ENCODE assay signal across 8 mouse cellular contexts in the genomic region with DNA sequence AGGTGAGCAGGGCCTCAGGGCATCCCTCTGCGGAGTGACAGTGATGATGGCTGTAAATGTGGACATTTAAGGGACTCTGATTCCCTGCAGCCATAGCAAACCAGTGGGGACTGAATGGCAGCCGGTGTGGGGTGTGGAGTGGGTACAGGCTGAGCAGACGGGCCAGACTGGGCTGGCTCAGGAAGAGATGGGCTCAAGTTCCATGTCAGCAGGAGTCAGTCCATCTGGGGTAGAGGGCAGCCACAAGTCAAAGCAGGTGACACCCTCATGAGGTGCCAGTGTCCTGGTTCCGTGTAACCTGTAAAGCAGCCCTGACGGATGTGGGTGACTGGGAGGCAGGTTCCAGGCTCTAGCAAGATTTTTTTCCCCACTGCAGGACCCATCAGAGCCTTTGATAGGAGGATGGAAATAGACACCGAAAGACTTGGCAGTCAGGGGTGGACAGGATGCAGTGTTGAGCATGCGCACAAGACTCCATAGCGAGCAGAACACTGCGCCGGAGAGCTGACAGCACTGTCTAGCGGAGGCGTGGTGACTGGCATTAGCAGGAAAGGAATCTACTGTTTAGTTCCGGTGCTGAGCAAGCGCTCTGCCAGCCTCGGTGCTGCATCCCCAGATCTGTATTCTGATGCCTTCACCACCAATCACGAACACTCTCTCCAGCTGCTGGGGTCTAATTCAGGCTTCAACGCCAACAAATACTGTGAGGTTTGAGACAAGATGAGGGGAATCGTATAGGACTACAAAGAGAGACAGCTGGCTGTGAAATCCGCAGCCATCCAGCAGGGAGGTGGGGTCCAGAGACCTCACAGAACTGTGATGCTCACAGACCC. TPM values are rescaled to one million over a fixed set of nuclear protein-coding genes. Genes with fewer than 3 reads are reported as not detected.
DNase-seq lines count a peak whose midpoint lies in the region; ATAC-seq and TF ChIP-seq lines count a peak whose summit lies in the region.

No protein-coding gene starts in this region.

- H3K9ac ChIP-seq in hindbrain, embryonic 12.5 days = peak overlapping the region; percentile 47
- H3K9ac ChIP-seq in neural tube, embryonic 14.5 days (replicated peaks; ENCODE audit: low read depth, low read length) = peak overlapping the region; percentile 37; the same call in 1 of the 2 replicates

- no peak for TF ChIP-seq POLR2A in lung, adult 2 months (IDR thresholded peaks at IDR 0.05; ENCODE audit: borderline replicate concordance, extremely low read depth, low read depth, low read length)

- H3K4me2 ChIP-seq in hindbrain, embryonic 12.5 days (replicated peaks) = peak overlapping the region; percentile 46
- H3K4me2 ChIP-seq in neural tube, embryonic 14.5 days (ENCODE audit: low read depth, low read length) = peak overlapping the region; percentile 34; the same call in 1 of the 2 replicates

- peaks cover 26% of the 10 kb centered on the region for H3K4me1 ChIP-seq in E14TG2a.4 (replicated peaks; ENCODE audit: low read depth, low read length)
- H3K4me1 ChIP-seq in hindbrain, embryonic 12.5 days = peaks cover 8% of the 10 kb centered on the region; the same call in 1 of the 2 replicates
- H3K4me1 ChIP-seq in lung, adult 2 months (ENCODE audit: control insufficient read depth, insufficient read depth, low read length) = peaks cover 3% of the 10 kb centered on the region; the same call in 1 of the 2 replicates
- peaks cover 3% of the 10 kb centered on the region; the same call in 1 of the 2 replicates for H3K4me1 ChIP-seq in neural tube, embryonic 14.5 days (ENCODE audit: control insufficient read depth, insufficient read depth, low read length)

- H3K27ac ChIP-seq in hindbrain, embryonic 12.5 days = peak overlapping the region; percentile 67
- peak overlapping the region; percentile 55 for H3K27ac ChIP-seq in neural tube, embryonic 14.5 days (ENCODE audit: low read depth, low read length)

- peak; percentile 91 to 93 for DNase-seq in cerebellum, postnatal 10 days
- DNase-seq in frontal cortex, postnatal 25 days (ENCODE audit: low spot score in 2 of 2) = peak; percentile 66 to 76
- peak; percentile 96 for DNase-seq in layer of hippocampus, adult 9-11 months
- DNase-seq in lung, adult 2 months = peak; percentile 17
- DNase-seq in testis, postnatal 10 days (ENCODE audit: low spot score) = peak; percentile 61

- peaks cover 15% of the 10 kb centered on the region for H3K27me3 ChIP-seq in E14TG2a.4 (ENCODE audit: insufficient read depth, low read length)
- H3K27me3 ChIP-seq in hindbrain, embryonic 12.5 days = no peaks in the 10 kb centered on the region
- no peaks in the 10 kb centered on the region for H3K27me3 ChIP-seq in neural tube, embryonic 14.5 days (ENCODE audit: control insufficient read depth, insufficient read depth, low read length)

- no peaks in the 10 kb centered on the region for H3K36me3 ChIP-seq in E14TG2a.4 (ENCODE audit: insufficient read depth, low read length)
- H3K36me3 ChIP-seq in hindbrain, embryonic 12.5 days = no peaks in the 10 kb centered on the region
- H3K36me3 ChIP-seq in neural tube, embryonic 14.5 days (ENCODE audit: control insufficient read depth, insufficient read depth, low read length) = no peaks in the 10 kb centered on the region

- ATAC-seq in hindbrain, embryonic 12.5 days (ENCODE audit: low FRiP score) = peak; percentile 85
- peak; percentile 81 for ATAC-seq in neural tube, embryonic 14.5 days (ENCODE audit: low read depth)

- no peak for TF ChIP-seq CTCF in E14TG2a.4 (conservative IDR thresholded peaks at IDR 0.05; ENCODE audit: low read length)
- TF ChIP-seq CTCF in lung, adult 2 months (IDR thresholded peaks at IDR 0.05; ENCODE audit: insufficient read depth, low read length) = no peak

- H3K9me3 ChIP-seq in E14TG2a.4 (ENCODE audit: low read length) = peaks cover 5% of the 10 kb centered on the region
- no peaks in the 10 kb centered on the region; the same call in 1 of the 2 replicates for H3K9me3 ChIP-seq in hindbrain, embryonic 12.5 days (replicated peaks)
- H3K9me3 ChIP-seq in neural tube, embryonic 14.5 days (ENCODE audit: control insufficient read depth, low read length) = no peaks in the 10 kb centered on the region

- peak overlapping the region; percentile 35 for H3K4me3 ChIP-seq in E14TG2a.4 (replicated peaks; ENCODE audit: low read length)
- peak overlapping the region; percentile 16 for H3K4me3 ChIP-seq in hindbrain, embryonic 12.5 days
- H3K4me3 ChIP-seq in lung, adult 2 months (replicated peaks; ENCODE audit: extremely low read depth, low read depth, low read length) = no peak overlapping the region
- peak overlapping the region; percentile 18; the same call in 1 of the 2 replicates for H3K4me3 ChIP-seq in neural tube, embryonic 14.5 days (ENCODE audit: low read depth, low read length)

- 34% methylated on average over 19 of the region's 19 CpGs for WGBS in hindbrain, embryonic 12.5 days
- WGBS in lung, adult 2 months = 29% methylated on average over 19 of the region's 19 CpGs
- WGBS in neural tube, embryonic 14.5 days = 26% methylated on average over 19 of the region's 19 CpGs

RNA-seq across cellular contexts. Expression of a gene that starts 18.3 kb away (rescaled TPM):
- 0.52 and 0.77 TPM in 2 replicates for polyA plus RNA-seq in hindbrain, embryonic 12.5 days (2016; fragmentation: Nextera tagmentation; extraction: Ambion mirVana)
- 5.6 and 10.4 TPM in 2 replicates for polyA plus RNA-seq in lung, adult 2 months (2012; rRNA removed)
- polyA plus RNA-seq in neural tube, embryonic 14.5 days (2014; fragmentation: Nextera tagmentation; extraction: Ambion mirVana) = 0.32 and 0.37 TPM in 2 replicates

RNA-seq across cellular contexts. Expression of a gene that starts 32.4 kb away (rescaled TPM):
- polyA plus RNA-seq in hindbrain, embryonic 12.5 days (2016; fragmentation: Nextera tagmentation; extraction: Ambion mirVana) = 10.8 and 11.5 TPM in 2 replicates
- polyA plus RNA-seq in lung, adult 2 months (2012; rRNA removed) = 1.3 and 1.7 TPM in 2 replicates
- 10.9 and 11.1 TPM in 2 replicates for polyA plus RNA-seq in neural tube, embryonic 14.5 days (2014; fragmentation: Nextera tagmentation; extraction: Ambion mirVana)

Comparison
In these comparisons a context has a peak if more than half of its experiments do, and no peak if none do; other contexts are left out.
1. DNase-seq: peak in every context shown above with its lines; median percentile 96 in layer of hippocampus, adult 9-11 months; 92 in cerebellum, postnatal 10 days; 71 in frontal cortex, postnatal 25 days; 61 in testis, postnatal 10 days; 17 in lung, adult 2 months.